Mouse (Mus musculus) embryonic facial prominence, embryonic 14.5 days (tissue): Measurements from ENCODE around the gene Dab1. TPM values are rescaled to one million over a fixed set of nuclear protein-coding genes. Genes with fewer than 3 reads are reported as not detected.
A peak's percentile ranks its signal among the peaks of the same experiment; 100 is the strongest.

Experiments used
- ATAC-seq: fragments of 200-750 bp; cut with Nextera tagmentation; 2 replicates; pipeline ENCODE4 v1.8.0; 2017; ENCODE audit warnings: low read depth, moderate number of reproducible peaks, moderate TSS enrichment
- DNase-seq: peaks from one replicate; pipeline ENCODE4 v3.0.0-alpha.2; 2015; ENCODE audit warnings: low spot score
- H3K27ac ChIP-seq: fragments of 300-500 bp; sonication (generic); replicated peaks from 2 replicates; pipeline ENCODE4 v1.5.1; 2014; ENCODE audit warnings: low read depth, mild to moderate bottlenecking, low read length, moderate library complexity
- H3K27me3 ChIP-seq: fragments of 300-500 bp; sonication (generic); replicated peaks from 2 replicates; pipeline ENCODE4 v1.6.1; 2014; ENCODE audit warnings: low read length; ENCODE audit not compliant: control insufficient read depth, insufficient read depth
- H3K36me3 ChIP-seq: fragments of 300-500 bp; sonication (generic); 2 replicates; pipeline ENCODE4 v1.6.1; 2014; ENCODE audit warnings: low read length, mixed read lengths; ENCODE audit not compliant: control insufficient read depth, insufficient read depth
- H3K4me1 ChIP-seq: fragments of 300-500 bp; sonication (generic); 2 replicates; pipeline ENCODE4 v1.6.1; 2014; ENCODE audit warnings: antibody characterized with exemption, low read length; ENCODE audit not compliant: control insufficient read depth, insufficient read depth
- H3K4me2 ChIP-seq: fragments of 300-500 bp; sonication (generic); 2 replicates; pipeline ENCODE4 v1.6.1; 2014; ENCODE audit warnings: low read depth, mild to moderate bottlenecking, low read length, moderate library complexity, mixed read lengths
- H3K4me3 ChIP-seq: fragments of 300-500 bp; sonication (generic); 2 replicates; pipeline ENCODE4 v1.5.1; 2014; ENCODE audit warnings: low read depth, mild to moderate bottlenecking, low read length
- H3K9ac ChIP-seq: fragments of 300-500 bp; sonication (generic); 2 replicates; pipeline ENCODE4 v1.6.1; 2014; ENCODE audit warnings: low read depth, mild to moderate bottlenecking, low read length, moderate library complexity, mixed read lengths
- H3K9me3 ChIP-seq: fragments of 300-500 bp; sonication (generic); 2 replicates; pipeline ENCODE4 v1.6.1; 2016; ENCODE audit warnings: low read length; ENCODE audit not compliant: control insufficient read depth
- WGBS: fragments of 180-500 bp; shearing (Covaris S2); extraction: QIAGEN DNeasy Blood & Tissue Kit; methylation state at CpG from one replicate; pipeline ENCODE4 v1.1.7; 2014; 5-methylcytosine and 5-hydroxymethylcytosine counted together
- polyA plus RNA-seq: library from polyadenylated mRNA; unstranded; fragments of >200 nt; fragmentation: Nextera tagmentation; extraction: Ambion mirVana; gene quantifications from 2 replicates; pipeline ENCODE4 v1.2.1, GENCODE M21; 2014

Dab1 gene
- polyA plus RNA-seq, 1 experiment from 2014 or later, result 7.5 TPM

- H3K4me1 ChIP-seq, result no peaks in the 10 kb centered on the region
- WGBS, result 80% methylated on average over 4 of the region's 4 CpGs
- H3K9me3 ChIP-seq, result no peaks in the 10 kb centered on the region
- ATAC-seq (no peak), DNase-seq (no peak)
- no peaks in the 10 kb centered on the region for H3K36me3 ChIP-seq
- no peak overlapping the region for H3K4me3 ChIP-seq
- no peak overlapping the region for H3K9ac ChIP-seq
- no peaks in the 10 kb centered on the region for H3K27me3 ChIP-seq
- H3K27ac ChIP-seq, result no peak overlapping the region
- H3K4me2 ChIP-seq, result no peak overlapping the region
These were observed 87.3 kb downstream of the Dab1 start for GRCm38 (mm10) chr4:103706501-103706900.

- H3K9ac ChIP-seq, result no peak overlapping the region
- H3K27ac ChIP-seq, result no peak overlapping the region
- ATAC-seq (no peak), DNase-seq (no peak)
- no peaks in the 10 kb centered on the region for H3K36me3 ChIP-seq
- WGBS, result 30% methylated on average over 1 of the region's 1 CpGs
- no peaks in the 10 kb centered on the region for H3K27me3 ChIP-seq
- no peaks in the 10 kb centered on the region for H3K9me3 ChIP-seq
- no peak overlapping the region for H3K4me3 ChIP-seq
- no peaks in the 10 kb centered on the region for H3K4me1 ChIP-seq
- no peak overlapping the region for H3K4me2 ChIP-seq
These were observed 88.0 kb downstream of the Dab1 start for GRCm38 (mm10) chr4:103707140-103707539.

DNA sequence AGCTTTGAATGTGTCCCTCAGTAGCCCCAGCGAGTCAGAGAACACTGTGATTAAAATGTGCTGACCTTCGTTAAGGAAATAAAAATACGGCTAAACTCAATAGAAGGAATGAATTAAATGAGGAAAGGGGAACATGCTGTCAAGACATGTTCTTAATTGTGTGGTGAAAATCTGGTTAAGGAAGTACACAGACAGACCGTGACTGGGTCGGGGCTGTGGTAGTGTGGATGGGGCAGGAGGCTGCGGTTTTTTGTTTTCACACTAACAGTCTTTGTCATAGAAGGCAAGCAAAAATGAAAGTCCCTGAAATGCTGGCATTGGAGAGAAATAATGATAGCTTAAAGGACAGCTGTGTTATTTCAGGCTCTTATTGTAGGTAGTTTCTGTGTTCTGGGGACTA, 92.2 kb downstream of the Dab1 start:
- WGBS, result 67% methylated on average over 6 of the region's 6 CpGs

DNA sequence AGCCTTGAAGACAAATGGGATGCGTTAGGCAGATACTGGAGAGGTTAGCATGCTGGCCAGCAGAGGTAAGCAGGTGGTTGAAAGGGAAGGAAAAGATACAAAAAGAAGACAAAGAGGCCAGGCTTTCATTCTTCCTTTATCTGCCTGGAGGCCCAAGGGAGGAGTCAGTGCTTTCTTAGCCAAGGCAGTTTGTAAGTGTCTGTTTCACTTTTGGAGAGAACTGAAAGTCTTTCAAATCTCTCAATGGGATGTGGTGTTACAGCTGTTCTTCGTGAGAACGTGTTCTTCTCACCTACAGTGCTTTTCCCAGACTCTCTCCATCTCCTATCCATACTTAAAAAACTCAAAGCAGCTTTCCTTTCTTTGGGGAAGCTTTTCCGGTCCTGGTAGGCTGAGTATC, 94.8 kb downstream of the Dab1 start:
- Histone ChIP-seq H3K4me2 (no peak overlapping the region), H3K36me3 (no peaks in the 10 kb centered on the region), H3K9ac (no peak overlapping the region), H3K4me1 (no peaks in the 10 kb centered on the region), H3K27ac (no peak overlapping the region), H3K27me3 (no peaks in the 10 kb centered on the region), H3K4me3 (no peak overlapping the region), H3K9me3 (no peaks in the 10 kb centered on the region)
- no peak for ATAC-seq
- no peak for DNase-seq
- 82% methylated on average over 4 of the region's 4 CpGs for WGBS

More for the DNA sequence above, 92.2 kb downstream of the Dab1 start:
- no peak for ATAC-seq
- H3K36me3 ChIP-seq, result no peaks in the 10 kb centered on the region
- H3K4me3 ChIP-seq, result no peak overlapping the region
- no peaks in the 10 kb centered on the region for H3K27me3 ChIP-seq
- H3K9me3 ChIP-seq, result no peaks in the 10 kb centered on the region
- H3K4me1 ChIP-seq, result no peaks in the 10 kb centered on the region
- H3K27ac ChIP-seq, result no peak overlapping the region
- no peak overlapping the region for H3K4me2 ChIP-seq
- H3K9ac ChIP-seq, result no peak overlapping the region
- DNase-seq, result no peak

GRCm38 (mm10) chr4:103714991-103715390, 95.8 kb downstream of the Dab1 start:
- Histone ChIP-seq H3K9ac (no peak overlapping the region), H3K36me3 (no peaks in the 10 kb centered on the region), H3K27ac (no peak overlapping the region), H3K4me3 (no peak overlapping the region), H3K27me3 (no peaks in the 10 kb centered on the region), H3K9me3 (no peaks in the 10 kb centered on the region), H3K4me2 (no peak overlapping the region), H3K4me1 (no peaks in the 10 kb centered on the region)
- ATAC-seq, result no peak
- WGBS, result 76% methylated on average over 7 of the region's 7 CpGs
- no peak for DNase-seq

DNA sequence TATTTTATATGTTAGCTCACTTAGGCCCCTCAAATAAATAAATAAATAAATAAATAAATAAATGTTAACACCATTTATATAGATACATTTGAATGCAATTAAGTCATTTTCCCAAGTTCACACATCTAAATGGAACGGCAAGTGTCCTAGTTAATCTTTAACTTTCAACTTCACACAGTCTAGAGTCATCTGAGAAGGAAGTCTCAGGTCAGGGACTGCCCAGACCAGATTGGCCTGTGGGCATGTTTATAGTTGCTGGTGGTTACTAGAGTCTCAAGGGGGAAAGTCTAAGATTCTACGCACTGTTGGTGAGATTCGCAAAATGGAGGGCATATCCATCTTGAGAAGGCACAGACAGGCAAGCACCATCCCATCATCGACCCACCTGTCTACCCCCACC, 96.4 kb downstream of the Dab1 start:
- no peaks in the 10 kb centered on the region for H3K36me3 ChIP-seq
- WGBS, result 96% methylated on average over 4 of the region's 4 CpGs
- no peak for ATAC-seq

GRCm38 (mm10) chr4:103722738-103723137, 103.6 kb downstream of the Dab1 start:
- no peak for DNase-seq
- no peak overlapping the region for H3K4me2 ChIP-seq
- H3K4me3 ChIP-seq, result no peak overlapping the region
- 78% methylated on average over 1 of the region's 1 CpGs for WGBS
- H3K9ac ChIP-seq, result no peak overlapping the region
- no peak overlapping the region for H3K27ac ChIP-seq
- H3K4me1 ChIP-seq, result no peaks in the 10 kb centered on the region
- ATAC-seq, result no peak
- no peaks in the 10 kb centered on the region for H3K9me3 ChIP-seq
- no peaks in the 10 kb centered on the region for H3K27me3 ChIP-seq
- H3K36me3 ChIP-seq, result no peaks in the 10 kb centered on the region

More for the DNA sequence above, 96.4 kb downstream of the Dab1 start:
- Histone ChIP-seq H3K27ac (no peak overlapping the region), H3K4me2 (no peak overlapping the region), H3K9ac (no peak overlapping the region), H3K27me3 (no peaks in the 10 kb centered on the region), H3K4me3 (no peak overlapping the region), H3K4me1 (no peaks in the 10 kb centered on the region), H3K9me3 (no peaks in the 10 kb centered on the region)
- DNase-seq, result no peak

DNA sequence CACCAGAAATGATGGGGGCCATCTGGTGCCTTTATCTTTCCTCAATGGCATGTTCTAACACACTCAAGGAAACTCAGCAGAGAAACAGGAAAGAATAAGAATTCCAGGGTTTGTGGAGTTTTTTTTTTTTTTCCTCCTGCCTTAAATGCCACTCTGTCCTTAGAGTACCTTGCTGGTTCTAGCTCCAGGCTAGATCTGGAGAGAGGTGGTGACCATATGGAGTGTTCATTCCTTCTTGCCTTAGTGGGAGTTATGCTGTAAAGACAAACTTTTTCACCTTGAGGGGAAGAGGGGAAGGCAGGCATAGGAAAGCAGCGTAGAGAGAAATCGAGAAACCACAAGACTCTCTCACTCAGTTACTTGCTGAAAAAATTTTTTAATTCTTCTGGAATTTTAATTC, 107.3 kb downstream of the Dab1 start:
- no peak overlapping the region for H3K4me2 ChIP-seq
- DNase-seq (no peak), ATAC-seq (no peak)
- no peaks in the 10 kb centered on the region for H3K36me3 ChIP-seq
- no peaks in the 10 kb centered on the region for H3K27me3 ChIP-seq
- no peak overlapping the region for H3K9ac ChIP-seq
- H3K4me1 ChIP-seq, result no peaks in the 10 kb centered on the region
- WGBS, result 81% methylated on average over 2 of the region's 2 CpGs
- H3K4me3 ChIP-seq, result no peak overlapping the region
- H3K9me3 ChIP-seq, result no peaks in the 10 kb centered on the region
- H3K27ac ChIP-seq, result no peak overlapping the region

DNA sequence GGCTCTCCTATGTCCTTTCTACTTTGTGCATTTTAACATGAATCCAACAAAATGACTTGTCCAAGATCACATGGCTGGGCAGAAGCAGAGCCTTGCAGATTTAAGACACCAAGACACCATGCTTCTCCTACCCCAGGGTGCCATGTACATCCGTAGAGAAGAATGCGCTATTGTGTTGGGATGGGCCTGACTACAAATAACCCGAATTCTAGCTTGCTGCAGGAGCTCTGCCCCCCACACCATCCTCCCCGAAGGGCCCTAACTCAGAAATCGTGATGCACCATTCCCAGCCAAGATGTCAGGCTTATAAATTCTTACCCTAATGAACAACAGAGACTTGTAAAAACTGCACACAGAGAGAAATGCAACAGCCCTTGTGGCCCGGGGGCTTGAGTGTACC, 118.0 kb downstream of the Dab1 start:
- Histone ChIP-seq H3K4me2 (no peak overlapping the region), H3K9ac (no peak overlapping the region), H3K4me3 (no peak overlapping the region), H3K9me3 (no peaks in the 10 kb centered on the region), H3K27me3 (no peaks in the 10 kb centered on the region), H3K4me1 (no peaks in the 10 kb centered on the region), H3K27ac (no peak overlapping the region), H3K36me3 (no peaks in the 10 kb centered on the region)
- DNase-seq (peak; percentile 16), ATAC-seq (no peak)
- 41% methylated on average over 6 of the region's 6 CpGs for WGBS
